Mouse (Mus musculus): ENCODE data around the gene Ccdc141.

DNA sequence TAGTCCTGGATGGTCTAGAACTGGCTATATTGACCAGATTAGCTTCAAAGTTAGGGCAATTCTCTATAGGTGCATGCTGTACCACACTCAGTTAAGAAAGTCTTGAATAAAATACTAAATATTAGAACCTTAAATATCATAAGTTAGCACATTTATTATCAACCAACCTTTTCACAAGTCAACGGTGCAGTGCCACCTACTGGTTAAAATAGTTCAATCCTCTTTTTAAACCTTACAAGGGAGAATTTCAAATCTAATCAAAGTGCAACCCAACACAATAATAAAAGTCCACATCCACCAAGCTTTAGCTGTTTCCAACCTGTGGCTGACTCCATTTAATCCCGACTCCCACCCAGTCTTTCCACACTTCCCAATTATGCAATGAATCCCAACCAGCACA is 33.5 kb upstream of the Ccdc141 start:
- TF ChIP-seq CTCF (IDR thresholded peaks at IDR 0.05; ENCODE audit: low read depth) (peak; percentile 64), EP300 (IDR thresholded peaks at IDR 0.05; ENCODE audit: low read depth) (no peak)

Data from liver, postnatal 0 days (tissue).